Mouse (Mus musculus): ENCODE measurements at regions not wholly inside any gene's neighbourhood (a gene's known extent, or its start where the extent isn't known, plus 50 kb on each side); places are given as distances from the start of the nearest gene placed in this dataset.

DNA sequence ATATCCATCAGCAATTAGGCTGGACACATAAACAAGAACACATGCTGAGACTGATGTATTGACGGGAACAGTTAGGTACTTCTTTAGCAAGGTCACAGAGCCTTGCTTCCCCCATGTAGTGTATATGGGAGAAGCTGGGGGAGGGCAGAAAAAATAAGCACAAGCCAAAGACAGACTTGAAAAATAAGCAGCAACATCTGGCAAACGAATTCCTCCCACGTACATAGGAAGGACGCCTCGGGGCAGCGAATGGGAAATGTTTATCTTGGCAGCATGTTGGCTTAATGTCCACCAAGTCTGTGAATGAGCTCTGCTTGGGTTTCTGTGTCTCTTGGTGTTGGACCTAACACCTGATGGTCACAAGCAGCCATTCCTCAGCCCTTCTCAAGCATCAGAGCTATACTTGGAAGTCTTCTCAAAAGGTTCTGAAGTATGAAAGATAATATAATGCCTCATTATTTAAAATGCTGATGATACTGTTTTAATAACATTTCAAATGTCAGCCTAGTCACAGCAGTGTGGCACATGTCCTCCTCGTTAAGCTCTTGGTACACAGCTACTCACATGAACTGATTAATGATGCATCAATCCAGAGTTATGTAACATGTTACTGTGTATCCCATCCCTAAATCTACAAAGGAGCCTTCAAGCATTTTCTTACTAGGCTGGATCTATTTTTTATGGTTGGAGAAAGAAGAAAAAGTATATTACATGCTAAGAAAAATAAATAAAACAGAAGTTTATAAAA lies 118.3 kb upstream of the Ednra start:
- TF ChIP-seq CTCF (IDR thresholded peaks at IDR 0.05; ENCODE audit: insufficient read depth, low read depth, low read length), result no peak
- TF ChIP-seq POLR2A (IDR thresholded peaks at IDR 0.05; ENCODE audit: insufficient read depth, low read depth, low read length), result no peak

Data from olfactory bulb, adult 2 months (tissue).